ENCODE assay signal across 16 mouse cellular contexts in genomic region chr6:17028809-17029208, GRCm38 (mm10).
"Had no signal": no experiment of that assay in that cellular context is flagged by ENCODE, and none has a peak within 500 bp of the region (broad histone marks: within the 10 kb centered on the region; RNA-seq: fewer than 3 reads in every experiment).

No protein-coding gene starts in this region.

- H3K9ac ChIP-seq: liver, embryonic 15.5 days; liver, postnatal 0 days; lung, embryonic 14.5 days; midbrain, embryonic 12.5 days; neural tube, embryonic 12.5 days; stomach, embryonic 15.5 days had no signal

- DNase-seq: liver, postnatal 0 days; lung, embryonic 14.5 days; lung, postnatal 14 days; lung, postnatal 36 days; midbrain, embryonic 14.5 days; right cerebral cortex, postnatal 14 days; thymus, adult 2 months; thymus, postnatal 25 days; thymus, postnatal 4 days had no signal

- H3K27me3 ChIP-seq: liver, embryonic 15.5 days; midbrain, embryonic 12.5 days; neural tube, embryonic 12.5 days; stomach, embryonic 15.5 days had no signal

- H3K27ac ChIP-seq: liver, embryonic 15.5 days; macrophage; midbrain, embryonic 12.5 days; neural tube, embryonic 12.5 days; stomach, embryonic 15.5 days; stomach, postnatal 0 days had no signal

- H3K4me1 ChIP-seq: liver, embryonic 15.5 days; neural tube, embryonic 12.5 days had no signal

- H3K36me3 ChIP-seq: liver, embryonic 15.5 days; midbrain, embryonic 12.5 days; neural tube, embryonic 12.5 days; stomach, embryonic 15.5 days had no signal

- H3K9me3 ChIP-seq: liver, embryonic 15.5 days; megakaryocyte, embryonic 14.5 days; midbrain, embryonic 12.5 days; neural tube, embryonic 12.5 days; stomach, embryonic 15.5 days had no signal

- ATAC-seq: liver, postnatal 0 days had no signal

- H3K4me3 ChIP-seq: liver, embryonic 15.5 days; megakaryocyte, embryonic 14.5 days; midbrain, embryonic 12.5 days; neural tube, embryonic 12.5 days; stomach, embryonic 15.5 days had no signal

- H3K4me2 ChIP-seq: liver, embryonic 15.5 days; lung, embryonic 14.5 days; midbrain, embryonic 12.5 days; neural tube, embryonic 12.5 days; stomach, embryonic 15.5 days had no signal
